Mouse (Mus musculus) T-helper 17 cell (primary cell): ENCODE data around the gene Hacd3.

Experiments
- in situ Hi-C, 2 experiments: fragments of 300-600 bp; cut with MboI, MseI; formaldehyde crosslinking; loops; 1 replicate in 1 of 2; 2 replicates in 1 of 2; pipeline ENCODE4 v1.15.1; 2025; ENCODE audit warnings: high pct_unique_total_duplicates in 2 of 2

The Hacd3 gene

GRCm38 (mm10) chr9:64953190-64953589, 68.3 kb downstream of the Hacd3 start:
- in situ Hi-C loops: no loop called here

GRCm38 (mm10) chr9:64952055-64952454, 69.4 kb downstream of the Hacd3 start:
- in situ Hi-C loops: no loop called here

GRCm38 (mm10) chr9:64951161-64951657, 70.3 kb downstream of the Hacd3 start, which contains the start of gene Slc24a1:
Slc24a1 (minus strand) TSS chr9:64951607.
- in situ Hi-C loops: no loop called here

- in situ Hi-C loops: loop anchor here (10.0 kb wide), 2 partner anchors 833 to 963 kb away; partner anchors contain the start of gene Lctl (in 1 of the 2)
Observed at GRCm38 (mm10) chr9:64947483-64948095, 73.9 kb downstream of the Hacd3 start.

- in situ Hi-C loops: loop anchor here (10.0 kb wide), 2 partner anchors 829 to 959 kb away; partner anchors contain the start of gene Lctl (in 1 of the 2)
Observed at GRCm38 (mm10) chr9:64943997-64944396, 77.5 kb downstream of the Hacd3 start.

GRCm38 (mm10) chr9:64941650-64942049, 79.8 kb downstream of the Hacd3 start:
- in situ Hi-C loops: loop anchor here (10.0 kb wide), 2 partner anchors 827 to 957 kb away; partner anchors contain the start of gene Lctl (in 1 of the 2)

GRCm38 (mm10) chr9:64940731-64941346, 80.7 kb downstream of the Hacd3 start:
- in situ Hi-C loops: loop anchor here (10.0 kb wide), 2 partner anchors 826 to 956 kb away; partner anchors contain the start of gene Lctl (in 1 of the 2)

- in situ Hi-C loops: loop anchor here (10.0 kb wide), 2 partner anchors 825 to 955 kb away; partner anchors contain the start of gene Lctl (in 1 of the 2)
Observed at GRCm38 (mm10) chr9:64939790-64940189, 81.7 kb downstream of the Hacd3 start.

- in situ Hi-C loops: no loop called here
Observed at GRCm38 (mm10) chr9:64939281-64939680, 82.2 kb downstream of the Hacd3 start.

GRCm38 (mm10) chr9:64938535-64938934, 83.0 kb downstream of the Hacd3 start:
- in situ Hi-C loops: no loop called here

- in situ Hi-C loops: no loop called here
Observed at GRCm38 (mm10) chr9:64937491-64937890, 84.0 kb downstream of the Hacd3 start.
